Mouse (Mus musculus): ENCODE measurements at regions not wholly inside any gene's neighbourhood (a gene's known extent, or its start where the extent isn't known, plus 50 kb on each side); places are given as distances from the start of the nearest gene placed in this dataset.

- Histone ChIP-seq H3K27me3 (replicated peaks) (no peaks in the 10 kb centered on the region), H3K4me3 (replicated peaks) (no peak overlapping the region), H3K9me3 (no peaks in the 10 kb centered on the region), H3K4me1 (no peaks in the 10 kb centered on the region), H3K36me3 (replicated peaks; ENCODE audit: low read length) (no peaks in the 10 kb centered on the region)
- TF ChIP-seq GATA1 (IDR thresholded peaks at IDR 0.05; ENCODE audit: borderline replicate concordance, low read length) = no peak
- no peak for TF ChIP-seq FLI1 (IDR thresholded peaks at IDR 0.05; ENCODE audit: low read length)
Measured at GRCm38 (mm10) chr13:26464523-26464922, 305.4 kb downstream of the Hdgfl1 start.

- no peaks in the 10 kb centered on the region for H3K4me1 ChIP-seq
- H3K9me3 ChIP-seq = no peaks in the 10 kb centered on the region
- no peak for TF ChIP-seq FLI1 (IDR thresholded peaks at IDR 0.05; ENCODE audit: low read length)
- TF ChIP-seq GATA1 (IDR thresholded peaks at IDR 0.05; ENCODE audit: borderline replicate concordance, low read length) = no peak
- no peak overlapping the region for H3K4me3 ChIP-seq (replicated peaks)
- no peaks in the 10 kb centered on the region for H3K36me3 ChIP-seq (replicated peaks; ENCODE audit: low read length)
- no peaks in the 10 kb centered on the region for H3K27me3 ChIP-seq (replicated peaks)
Measured at GRCm38 (mm10) chr13:26464096-26464495, 305.9 kb downstream of the Hdgfl1 start.

GRCm38 (mm10) chr13:26457487-26458253 lies 312.3 kb downstream of the Hdgfl1 start:
- Histone ChIP-seq H3K9me3 (no peaks in the 10 kb centered on the region), H3K27me3 (replicated peaks) (no peaks in the 10 kb centered on the region), H3K4me3 (replicated peaks) (no peak overlapping the region), H3K4me1 (no peaks in the 10 kb centered on the region), H3K36me3 (replicated peaks; ENCODE audit: low read length) (no peaks in the 10 kb centered on the region)
- TF ChIP-seq FLI1 (IDR thresholded peaks at IDR 0.05; ENCODE audit: low read length) = no peak
- no peak for TF ChIP-seq GATA1 (IDR thresholded peaks at IDR 0.05; ENCODE audit: borderline replicate concordance, low read length)

GRCm38 (mm10) chr13:26426639-26427038 lies 343.3 kb downstream of the Hdgfl1 start:
- Histone ChIP-seq H3K4me3 (replicated peaks) (no peak overlapping the region), H3K9me3 (no peaks in the 10 kb centered on the region), H3K27me3 (replicated peaks) (no peaks in the 10 kb centered on the region), H3K4me1 (no peaks in the 10 kb centered on the region), H3K36me3 (replicated peaks; ENCODE audit: low read length) (no peaks in the 10 kb centered on the region)
- no peak for TF ChIP-seq FLI1 (IDR thresholded peaks at IDR 0.05; ENCODE audit: low read length)
- TF ChIP-seq GATA1 (IDR thresholded peaks at IDR 0.05; ENCODE audit: borderline replicate concordance, low read length) = no peak

GRCm38 (mm10) chr13:26424513-26424912 lies 345.5 kb downstream of the Hdgfl1 start:
- no peaks in the 10 kb centered on the region for H3K27me3 ChIP-seq (replicated peaks)
- H3K4me1 ChIP-seq = no peaks in the 10 kb centered on the region
- no peak for TF ChIP-seq GATA1 (IDR thresholded peaks at IDR 0.05; ENCODE audit: borderline replicate concordance, low read length)
- no peak for TF ChIP-seq FLI1 (IDR thresholded peaks at IDR 0.05; ENCODE audit: low read length)
- H3K4me3 ChIP-seq (replicated peaks) = no peak overlapping the region
- no peaks in the 10 kb centered on the region for H3K9me3 ChIP-seq
- H3K36me3 ChIP-seq (replicated peaks; ENCODE audit: low read length) = no peaks in the 10 kb centered on the region

- Histone ChIP-seq H3K27me3 (replicated peaks) (no peaks in the 10 kb centered on the region), H3K36me3 (replicated peaks; ENCODE audit: low read length) (no peaks in the 10 kb centered on the region), H3K9me3 (no peaks in the 10 kb centered on the region), H3K4me1 (peaks cover 18% of the 10 kb centered on the region), H3K4me3 (replicated peaks) (no peak overlapping the region)
- TF ChIP-seq GATA1 (IDR thresholded peaks at IDR 0.05; ENCODE audit: borderline replicate concordance, low read length) (no peak), FLI1 (IDR thresholded peaks at IDR 0.05; ENCODE audit: low read length) (no peak)
Measured at GRCm38 (mm10) chr13:26405757-26406156, 364.2 kb downstream of the Hdgfl1 start.

GRCm38 (mm10) chr13:26404707-26405106 lies 365.3 kb downstream of the Hdgfl1 start:
- H3K27me3 ChIP-seq (replicated peaks) = no peaks in the 10 kb centered on the region
- H3K4me3 ChIP-seq (replicated peaks) = no peak overlapping the region
- TF ChIP-seq FLI1 (IDR thresholded peaks at IDR 0.05; ENCODE audit: low read length) (no peak), GATA1 (IDR thresholded peaks at IDR 0.05; ENCODE audit: borderline replicate concordance, low read length) (no peak)
- H3K4me1 ChIP-seq = peaks cover 18% of the 10 kb centered on the region
- no peaks in the 10 kb centered on the region for H3K9me3 ChIP-seq
- no peaks in the 10 kb centered on the region for H3K36me3 ChIP-seq (replicated peaks; ENCODE audit: low read length)

GRCm38 (mm10) chr13:26387861-26388621 lies 381.9 kb downstream of the Hdgfl1 start:
- Histone ChIP-seq H3K4me3 (replicated peaks) (peak overlapping the region; percentile 66), H3K9me3 (no peaks in the 10 kb centered on the region), H3K27me3 (replicated peaks) (no peaks in the 10 kb centered on the region), H3K4me1 (peaks cover 4% of the 10 kb centered on the region; the same call in 1 of the 2 replicates), H3K36me3 (replicated peaks; ENCODE audit: low read length) (no peaks in the 10 kb centered on the region)
- TF ChIP-seq GATA1 (IDR thresholded peaks at IDR 0.05; ENCODE audit: borderline replicate concordance, low read length) (no peak), FLI1 (IDR thresholded peaks at IDR 0.05; ENCODE audit: low read length) (no peak)

- TF ChIP-seq GATA1 (IDR thresholded peaks at IDR 0.05; ENCODE audit: borderline replicate concordance, low read length) = no peak
- no peak for TF ChIP-seq FLI1 (IDR thresholded peaks at IDR 0.05; ENCODE audit: low read length)
Measured at GRCm38 (mm10) chr13:26382631-26383030, 387.3 kb downstream of the Hdgfl1 start.

GRCm38 (mm10) chr13:26382154-26382553 lies 387.8 kb downstream of the Hdgfl1 start:
- Histone ChIP-seq H3K9me3 (no peaks in the 10 kb centered on the region), H3K36me3 (replicated peaks; ENCODE audit: low read length) (no peaks in the 10 kb centered on the region), H3K4me3 (replicated peaks) (no peak overlapping the region), H3K27me3 (replicated peaks) (no peaks in the 10 kb centered on the region), H3K4me1 (no peaks in the 10 kb centered on the region)
- TF ChIP-seq FLI1 (IDR thresholded peaks at IDR 0.05; ENCODE audit: low read length) (no peak), GATA1 (IDR thresholded peaks at IDR 0.05; ENCODE audit: borderline replicate concordance, low read length) (no peak)

More at GRCm38 (mm10) chr13:26382631-26383030, 387.3 kb downstream of the Hdgfl1 start:
- Histone ChIP-seq H3K27me3 (replicated peaks) (no peaks in the 10 kb centered on the region), H3K4me1 (no peaks in the 10 kb centered on the region), H3K36me3 (replicated peaks; ENCODE audit: low read length) (no peaks in the 10 kb centered on the region), H3K9me3 (no peaks in the 10 kb centered on the region), H3K4me3 (replicated peaks) (no peak overlapping the region)

Data from megakaryocyte, embryonic 14.5 days (primary cell).